Mouse (Mus musculus) kidney, adult 8-10 months (tissue): ENCODE results near the gene Naalad2.
"Not testable (repeated sequence)": the region's sequence is repeated elsewhere in the genome, so short reads cannot be mapped to it uniquely, and the experiment has no call there.

Source experiments
- DNase-seq, 2 experiments: peaks; one replicate each; pipeline ENCODE4 v3.0.0; 2022

The Naalad2 gene

DNA sequence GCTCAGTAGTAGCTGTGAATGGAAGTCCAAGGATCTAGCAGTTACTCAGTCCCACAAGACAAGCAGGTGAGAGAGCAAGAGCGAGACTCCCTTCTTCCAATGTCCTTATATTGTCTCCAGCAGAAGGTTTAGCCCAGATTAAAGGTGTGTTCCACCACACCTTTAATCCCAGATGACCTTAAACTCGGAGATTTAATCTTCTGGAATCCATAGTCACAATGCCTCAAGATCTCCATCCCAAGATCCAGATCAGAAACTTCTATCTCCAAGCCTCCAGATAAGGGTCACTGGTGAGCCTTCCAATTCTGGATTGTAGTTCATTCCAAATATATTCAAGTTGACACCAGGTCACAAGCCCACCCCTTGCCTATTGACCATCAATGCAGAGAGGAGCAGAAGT lies at the start of gene Naalad2:
Gene Naalad2 (minus strand): TSS at position 101 of the 400 bp plus-strand sequence.
- DNase-seq = not testable (repeated sequence)

DNA sequence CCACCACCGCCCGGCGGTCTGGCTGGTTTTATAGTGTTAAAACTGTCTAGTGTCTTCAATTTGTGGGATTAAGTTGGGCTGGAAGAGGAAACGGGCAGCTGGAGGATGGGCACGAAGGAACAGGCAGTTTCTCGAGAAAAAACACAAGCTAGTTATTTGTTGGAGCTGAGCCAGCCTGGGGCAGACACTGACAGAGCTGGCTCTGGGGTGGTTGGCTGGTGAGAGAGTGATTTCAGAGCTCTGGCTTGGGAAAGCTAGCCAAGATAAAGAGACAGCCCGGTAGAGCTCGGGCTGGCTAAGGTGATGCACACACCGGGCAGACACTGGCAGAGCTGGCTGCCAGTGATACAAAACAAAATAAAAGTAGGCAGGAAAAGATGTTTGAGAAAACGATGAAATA lies 28.9 kb upstream of the Naalad2 start:
- DNase-seq = no peak

DNA sequence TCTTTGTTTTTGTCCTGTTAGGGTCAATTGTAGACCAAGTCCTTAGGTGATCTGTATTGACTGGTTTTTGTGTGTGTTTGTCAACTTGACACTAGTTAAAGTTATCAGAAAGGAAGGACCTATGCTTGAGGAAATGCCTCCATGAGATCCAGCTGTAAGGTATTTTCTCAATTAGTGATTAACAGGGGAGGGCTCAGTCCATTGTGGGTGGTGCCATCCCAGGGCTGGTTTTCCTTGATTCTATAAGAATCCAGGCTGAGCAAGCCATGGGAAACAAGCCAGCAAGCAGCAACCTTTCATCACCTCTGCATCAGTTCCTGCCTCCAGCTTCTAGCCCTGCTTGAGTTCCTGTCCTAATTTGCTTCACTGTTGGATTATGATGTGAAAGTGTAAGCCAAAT lies 27.6 kb upstream of the Naalad2 start, which contains the start of gene Mbd3l2:
Gene Mbd3l2 (plus strand): TSS at position 301 of the 400 bp plus-strand sequence.
- no peak for DNase-seq

DNA sequence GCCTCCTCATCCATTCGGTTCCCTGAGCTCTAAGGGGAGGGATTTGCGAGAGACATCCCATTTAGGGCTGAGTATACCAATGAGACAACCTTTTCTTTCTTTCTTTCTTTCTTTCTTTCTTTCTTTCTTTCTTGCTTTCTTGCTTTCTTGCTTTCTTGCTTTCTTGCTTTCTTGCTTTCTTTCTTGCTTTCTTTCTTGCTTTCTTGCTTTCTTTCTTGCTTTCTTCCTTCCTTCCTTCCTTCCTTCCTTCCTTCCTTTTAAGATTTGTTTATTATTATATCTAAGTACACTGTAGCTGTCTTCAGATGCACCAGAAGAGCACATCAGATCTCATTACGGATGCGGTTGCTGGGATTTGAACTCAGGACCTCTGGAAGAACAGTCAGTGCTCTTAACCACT lies 9.6 kb upstream of the Naalad2 start:
- not testable (repeated sequence) for DNase-seq

DNA sequence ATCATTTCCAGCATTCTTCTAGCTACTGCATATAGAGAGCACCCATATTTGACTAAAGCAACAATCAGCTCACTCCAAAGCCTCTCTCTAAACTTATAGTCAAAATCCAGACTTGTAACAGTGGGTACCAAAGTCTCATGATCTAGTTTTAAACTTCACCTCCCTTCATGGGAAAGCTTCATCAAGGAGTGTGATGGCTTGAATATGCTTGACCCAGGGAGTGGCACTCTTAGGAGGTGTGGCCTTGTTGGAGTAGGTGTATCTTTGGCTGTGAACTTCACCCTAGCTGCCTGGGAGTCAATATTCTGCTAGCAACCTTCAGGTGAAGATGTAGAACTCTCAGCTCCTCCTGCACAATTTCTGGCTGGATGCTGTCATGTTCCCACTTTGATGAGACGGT lies 1.3 kb upstream of the Naalad2 start, which contains the start of gene Ubtfl1:
Gene Ubtfl1 (plus strand): TSS at position 301 of the 400 bp plus-strand sequence.
- no peak for DNase-seq

DNA sequence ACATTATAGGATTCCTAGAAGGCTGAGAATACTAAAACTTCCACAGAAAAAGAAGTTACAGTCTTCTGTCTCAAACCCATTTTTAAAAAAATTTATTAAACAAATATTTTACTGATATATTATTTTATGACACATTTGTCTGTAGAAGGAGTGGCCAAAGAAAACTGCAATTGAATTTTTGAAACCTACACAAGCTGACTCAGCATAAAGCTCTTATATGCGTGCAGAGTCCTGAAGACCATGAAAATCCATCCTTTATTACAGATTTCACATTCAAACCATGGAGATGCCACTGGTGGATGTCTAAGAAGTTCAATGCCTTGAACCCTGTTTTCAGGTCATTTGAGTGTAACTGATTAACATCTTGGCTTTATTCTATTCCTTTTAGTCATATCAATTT lies 3.2 kb downstream of the Naalad2 start:
- DNase-seq = no peak

DNA sequence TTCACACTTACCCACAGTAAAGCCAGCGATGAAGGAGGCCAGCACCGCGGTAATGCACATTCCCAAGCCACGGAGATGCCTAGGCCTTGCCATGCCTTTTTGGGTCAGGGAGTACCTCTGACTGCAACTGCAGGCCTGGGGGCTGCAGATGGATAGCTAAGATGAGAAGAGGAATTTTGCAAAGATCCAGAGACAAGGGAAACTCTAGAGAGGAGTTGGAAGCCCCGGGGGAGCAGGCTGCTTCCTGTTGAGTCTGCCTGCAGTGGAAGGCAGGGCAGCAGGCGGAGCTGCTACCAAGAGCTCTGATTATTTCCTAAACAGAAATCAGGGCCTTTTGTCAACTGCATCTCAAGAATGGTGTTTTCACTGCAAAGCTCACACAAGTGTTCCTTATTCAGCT lies 17.0 kb downstream of the Naalad2 start:
- no peak for DNase-seq

DNA sequence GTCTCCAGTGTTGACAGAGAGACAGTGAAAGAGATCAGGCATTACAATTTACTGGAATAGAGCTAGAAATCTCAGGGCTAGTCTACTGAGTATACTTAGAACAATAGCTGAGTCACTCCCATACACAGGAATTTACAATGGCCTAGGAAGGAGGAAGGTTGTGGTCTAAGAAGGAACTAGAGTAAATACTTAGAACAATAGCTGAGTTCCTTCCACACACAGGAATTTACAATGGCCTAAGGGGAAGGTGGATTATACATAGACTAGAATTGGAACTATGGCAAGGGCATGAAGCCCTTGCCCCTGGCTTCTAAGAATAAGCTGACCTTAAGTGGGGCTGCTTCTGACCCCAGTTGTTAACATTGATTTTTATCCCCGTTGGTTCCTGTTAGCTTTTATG lies 29.8 kb downstream of the Naalad2 start:
- DNase-seq = not testable (repeated sequence)

DNA sequence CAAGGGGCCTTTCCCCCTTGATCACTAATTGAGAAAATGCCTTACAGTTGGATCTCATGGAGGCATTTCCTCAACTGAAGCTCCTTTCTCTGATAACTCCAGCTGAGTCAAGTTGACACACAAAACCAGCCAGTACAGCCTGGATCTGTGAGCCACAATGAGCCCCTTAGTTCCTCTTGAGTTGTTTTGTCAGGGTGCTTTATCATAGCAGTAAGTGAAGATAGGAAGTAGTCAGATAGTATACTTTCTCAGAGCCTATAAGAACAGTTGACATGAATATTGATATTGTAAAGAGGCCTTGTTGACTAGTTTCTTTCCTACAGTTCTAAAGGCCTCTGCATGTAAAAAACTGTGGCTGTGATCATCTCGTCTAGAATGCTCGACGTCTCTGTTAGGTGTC lies 82.8 kb downstream of the Naalad2 start:
- DNase-seq = no peak

DNA sequence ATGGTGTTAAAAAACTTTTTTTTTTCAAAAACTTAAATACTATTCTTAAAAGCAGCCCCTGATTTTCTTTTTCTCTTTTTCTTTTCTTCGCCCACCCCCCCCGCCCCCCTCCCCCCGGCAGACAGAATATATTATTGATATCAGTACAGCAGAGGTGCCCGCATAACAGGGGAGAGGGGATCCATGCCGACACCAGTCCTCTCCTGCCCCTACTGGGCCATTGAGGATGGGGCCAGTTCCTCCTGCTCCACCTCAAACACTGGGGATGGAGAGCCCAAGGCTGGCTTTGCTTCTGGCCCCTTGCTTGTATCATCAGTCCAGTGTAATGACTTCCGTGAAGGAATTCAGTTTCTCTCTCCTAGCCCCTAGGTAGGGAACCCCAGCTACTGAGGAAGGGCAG lies 104.5 kb downstream of the Naalad2 start:
- DNase-seq = no peak

DNA sequence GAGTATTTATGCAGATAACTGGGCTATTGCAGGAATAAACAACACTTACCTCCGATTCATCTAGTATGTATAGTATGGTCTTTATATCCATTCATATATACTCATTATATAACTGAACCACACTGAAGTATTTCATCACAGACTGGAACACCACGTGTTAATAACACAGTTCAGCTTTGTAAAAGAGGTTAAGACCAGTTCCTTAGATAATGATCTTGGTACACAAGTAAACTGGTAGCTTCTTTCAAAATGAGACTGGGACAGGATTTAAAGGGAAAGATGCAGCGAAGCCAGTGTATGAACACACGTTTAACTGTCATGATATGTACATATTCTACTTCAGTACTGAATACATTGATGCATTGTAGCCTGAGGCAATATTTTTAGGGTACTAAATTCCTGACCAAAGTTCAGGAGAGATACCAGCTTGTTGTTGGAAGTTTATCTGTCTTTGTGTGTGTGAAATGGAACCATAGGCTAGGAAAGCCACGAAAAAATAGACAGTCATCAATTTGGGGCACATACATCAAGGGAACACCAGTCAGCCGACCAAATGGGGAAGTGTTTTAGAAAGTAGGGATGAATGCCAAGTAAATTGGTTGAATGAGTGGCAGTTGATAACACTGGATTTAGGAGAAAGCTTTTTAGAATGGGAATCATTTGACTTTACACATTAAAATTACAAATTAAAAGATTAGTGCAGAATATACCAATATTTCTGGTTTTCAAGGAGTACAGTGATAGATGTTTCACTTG lies 109.6 kb downstream of the Naalad2 start:
- DNase-seq = no peak

DNA sequence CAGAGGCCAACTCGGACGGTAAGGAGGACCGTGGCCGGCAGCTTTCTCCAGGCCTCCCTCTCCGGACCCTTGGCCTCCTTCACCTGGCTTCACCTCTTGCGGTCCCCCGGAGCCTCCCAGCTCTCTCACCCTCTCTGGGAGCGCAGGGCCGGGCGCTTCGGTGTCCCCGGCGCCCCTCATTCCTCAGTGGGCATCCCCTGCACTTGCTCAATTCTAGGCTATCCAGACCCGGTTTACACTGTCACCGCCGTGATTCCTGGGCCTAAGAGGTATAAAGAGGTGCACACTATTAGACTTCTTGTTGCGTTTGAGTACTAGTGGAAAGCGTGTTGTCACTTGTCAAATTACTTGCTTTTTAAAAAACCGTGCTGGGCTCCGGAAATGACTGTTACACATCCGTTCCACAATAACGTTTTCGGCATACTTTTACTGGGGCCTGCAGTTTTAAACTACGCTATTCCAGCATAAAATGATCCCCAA lies 110.3 kb downstream of the Naalad2 start:
- no peak for DNase-seq

DNA sequence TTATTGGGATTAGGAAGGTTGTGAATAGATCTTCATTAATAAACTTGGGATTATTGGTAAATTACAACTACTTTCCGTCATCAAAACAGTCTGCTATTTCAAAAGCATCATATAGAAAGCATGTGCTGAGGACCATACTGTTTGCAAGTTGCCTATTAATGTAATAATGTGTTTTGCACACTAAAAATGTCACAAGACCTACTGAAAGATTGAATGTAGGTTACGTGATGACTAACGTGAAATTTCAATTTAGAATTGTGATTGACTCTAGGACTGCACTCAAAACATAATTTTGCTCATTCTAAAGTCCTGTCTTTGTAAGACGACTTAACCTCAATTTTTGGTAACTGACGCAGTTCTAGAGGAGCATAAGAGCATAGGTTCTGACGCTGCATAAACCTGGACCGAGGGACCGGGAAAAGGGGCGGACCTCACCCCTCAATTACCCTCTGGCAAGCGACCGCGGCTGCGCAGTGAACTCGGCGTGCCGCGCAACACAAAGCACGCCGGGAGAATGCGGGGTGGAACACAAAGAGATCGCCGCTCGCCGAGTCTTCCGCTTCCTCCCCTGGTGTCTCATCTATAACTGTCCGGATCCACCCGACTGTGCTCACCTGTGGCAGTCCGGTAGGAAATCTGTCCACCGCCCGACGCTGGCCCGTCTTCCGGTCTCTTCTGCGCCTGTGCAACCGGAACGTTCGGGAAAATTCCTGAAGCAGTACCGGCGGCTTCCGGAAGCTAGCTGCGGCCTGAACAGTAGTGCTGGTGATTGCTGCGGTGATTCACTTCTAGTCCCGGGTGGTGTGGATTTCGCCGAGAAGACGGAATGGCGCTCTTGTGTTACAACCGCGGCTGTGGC lies 111.0 kb downstream of the Naalad2 start, which contains the start of gene Chordc1:
Gene Chordc1 (plus strand): TSS at position 555 of the 859 bp plus-strand sequence.
- DNase-seq = peak; percentile 95

DNA sequence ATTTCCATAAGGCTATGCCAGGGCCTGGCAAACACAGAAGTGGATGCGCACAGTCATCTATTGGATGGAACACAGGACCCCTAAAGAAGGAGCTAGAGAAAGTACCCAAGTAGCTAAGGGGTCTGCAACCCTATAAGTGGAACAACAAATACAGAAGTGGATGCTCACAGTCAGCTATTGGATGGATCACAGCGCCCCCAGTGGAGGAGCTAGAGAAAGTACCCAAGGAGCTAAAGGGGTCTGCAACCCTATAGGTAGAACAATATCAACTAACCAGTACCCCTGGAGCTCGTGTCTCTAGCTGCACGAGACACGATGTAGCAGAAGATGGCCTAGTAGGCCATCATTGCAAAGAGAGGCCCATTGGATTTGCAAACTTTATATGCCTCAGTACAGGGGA lies 124.1 kb downstream of the Naalad2 start:
- not testable (repeated sequence) for DNase-seq

DNA sequence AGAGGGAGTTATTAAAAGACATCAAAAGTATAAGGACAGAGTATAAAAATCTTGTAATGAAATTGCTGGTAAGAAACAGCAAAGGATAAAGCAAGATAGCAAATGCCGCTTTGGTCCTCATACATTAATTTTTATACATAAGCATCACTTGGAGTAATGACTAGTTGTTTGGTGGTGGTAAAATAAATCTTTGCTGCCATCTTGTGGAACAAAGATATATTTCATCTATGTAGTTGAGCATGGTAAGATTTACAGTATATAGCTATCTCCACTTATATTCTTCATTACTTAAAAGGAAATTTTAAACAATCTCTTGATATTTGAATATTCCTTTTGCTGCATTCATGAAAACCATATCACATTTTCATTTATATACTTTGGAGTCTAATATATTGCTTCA lies 125.3 kb downstream of the Naalad2 start:
- DNase-seq = no peak

DNA sequence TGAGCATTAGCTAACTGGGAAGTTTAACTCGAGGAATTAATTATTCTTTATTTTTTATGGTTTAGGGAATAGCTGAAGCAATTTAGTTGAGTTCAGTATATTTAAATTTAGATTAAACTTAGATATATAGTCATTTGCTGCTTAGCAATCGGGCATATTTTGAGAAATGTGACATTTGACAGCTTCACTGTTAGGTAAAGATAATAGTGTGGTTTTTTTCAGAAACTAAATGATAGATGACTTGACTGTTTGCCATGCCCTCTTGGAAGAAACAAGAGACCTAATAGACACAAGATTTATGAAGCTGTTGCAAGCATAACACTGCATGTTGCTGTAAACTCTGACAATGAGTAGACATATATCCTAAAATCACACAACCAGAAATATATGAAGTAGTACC lies 126.0 kb downstream of the Naalad2 start:
- no peak for DNase-seq

DNA sequence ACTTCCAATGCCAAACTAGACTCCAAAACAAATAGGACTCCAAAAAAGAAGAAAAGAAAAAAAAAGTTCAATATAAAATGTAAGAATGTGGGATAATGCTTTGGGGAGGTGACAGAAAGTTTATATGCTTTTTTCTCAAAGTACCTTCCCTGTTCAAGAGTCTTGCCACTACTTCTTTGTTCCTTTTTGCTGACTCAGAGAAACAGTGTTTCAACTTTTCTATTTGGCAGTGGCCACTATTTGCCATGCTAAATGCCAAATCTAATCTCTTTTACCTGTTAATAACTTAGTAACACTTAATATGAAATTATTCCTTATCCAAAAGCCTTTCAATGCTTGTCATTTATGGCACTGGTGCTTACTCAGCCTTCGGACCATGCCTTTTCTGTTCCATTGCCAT lies 126.9 kb downstream of the Naalad2 start:
- DNase-seq = no peak
